Comparison of ENCODE assay signal across 8 mouse cellular contexts in the genomic region with DNA sequence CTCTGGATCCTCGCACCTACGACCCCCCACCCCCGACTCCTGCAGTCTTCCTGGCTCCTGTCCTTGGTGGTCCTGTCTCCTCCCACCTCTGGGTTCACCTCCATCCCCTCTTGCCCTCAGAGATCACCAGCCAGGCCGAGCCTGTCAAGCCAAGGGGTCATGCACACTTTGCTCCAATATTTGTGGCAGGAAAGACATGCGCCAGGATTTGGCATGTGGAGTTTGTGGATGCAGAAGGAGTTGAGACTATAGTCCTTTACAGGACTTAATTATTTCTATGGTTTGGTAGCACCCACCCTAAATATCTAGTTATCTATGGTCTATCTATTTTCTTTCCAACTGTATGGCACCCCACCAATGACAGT. TPM values are rescaled to one million over a fixed set of nuclear protein-coding genes. Genes with fewer than 3 reads are reported as not detected.
DNase-seq lines count a peak whose midpoint lies in the region; ATAC-seq and TF ChIP-seq lines count a peak whose summit lies in the region.

No protein-coding gene starts in this region.

- no peaks in the 10 kb centered on the region for H3K27me3 ChIP-seq in kidney, adult 2 months (replicated peaks; ENCODE audit: control insufficient read depth, insufficient read depth, low read length)
- H3K27me3 ChIP-seq in hindbrain, embryonic 12.5 days, result no peaks in the 10 kb centered on the region
- no peaks in the 10 kb centered on the region for H3K27me3 ChIP-seq in midbrain, embryonic 14.5 days (ENCODE audit: control insufficient read depth, insufficient read depth, low read length)

- no peak for TF ChIP-seq POLR2A in kidney, adult 2 months (IDR thresholded peaks at IDR 0.05; ENCODE audit: low read depth, low read length)

- TF ChIP-seq CTCF in kidney, adult 2 months (conservative IDR thresholded peaks at IDR 0.05; ENCODE audit: insufficient read depth, insufficient read length, low read depth, low read length), result no peak

- no peaks in the 10 kb centered on the region for H3K36me3 ChIP-seq in kidney, adult 2 months (ENCODE audit: control insufficient read depth, insufficient read depth, low read length)
- no peaks in the 10 kb centered on the region for H3K36me3 ChIP-seq in hindbrain, embryonic 12.5 days
- H3K36me3 ChIP-seq in midbrain, embryonic 14.5 days (ENCODE audit: control insufficient read depth, insufficient read depth, low read length), result no peaks in the 10 kb centered on the region

- WGBS in kidney, adult 2 months, result 6% methylated on average over 5 of the region's 5 CpGs
- 6% methylated on average over 5 of the region's 5 CpGs for WGBS in hindbrain, embryonic 12.5 days
- WGBS in midbrain, embryonic 14.5 days, result 7% methylated on average over 5 of the region's 5 CpGs

- H3K4me3 ChIP-seq in kidney, adult 2 months (ENCODE audit: insufficient read depth, low read depth, low read length), result peak overlapping the region; percentile 79
- H3K4me3 ChIP-seq in hindbrain, embryonic 12.5 days, result peak overlapping the region; percentile 49
- H3K4me3 ChIP-seq in midbrain, embryonic 14.5 days (replicated peaks; ENCODE audit: low read depth, low read length), result peak overlapping the region; percentile 44

- peak overlapping the region; percentile 72 for H3K27ac ChIP-seq in kidney, adult 2 months (ENCODE audit: insufficient read depth, low read depth, low read length)
- H3K27ac ChIP-seq in hindbrain, embryonic 12.5 days, result no peak overlapping the region
- no peak overlapping the region for H3K27ac ChIP-seq in midbrain, embryonic 14.5 days (replicated peaks; ENCODE audit: low read depth, low read length)

- H3K4me2 ChIP-seq in hindbrain, embryonic 12.5 days (replicated peaks), result peak overlapping the region; percentile 74
- H3K4me2 ChIP-seq in midbrain, embryonic 14.5 days (ENCODE audit: low read length), result peak overlapping the region; percentile 84

- H3K9me3 ChIP-seq in hindbrain, embryonic 12.5 days (replicated peaks), result no peaks in the 10 kb centered on the region
- H3K9me3 ChIP-seq in midbrain, embryonic 14.5 days (ENCODE audit: control insufficient read depth, low read length), result no peaks in the 10 kb centered on the region

- no peak for DNase-seq in kidney, adult 2 months
- no peak for DNase-seq in kidney, postnatal 36 days
- peak; percentile 32 for DNase-seq in ZHBTc4 (ENCODE audit: low read depth, low spot score)
- peak; percentile 9 for DNase-seq in midbrain, embryonic 14.5 days
- no peak for DNase-seq in frontal cortex, postnatal 10 days (ENCODE audit: low spot score in 2 of 2)
- no peak for DNase-seq in adrenal gland, adult 2 months
- DNase-seq in cerebellum, adult 8-10 months, result no peak

- peak overlapping the region; percentile 62 for H3K9ac ChIP-seq in hindbrain, embryonic 12.5 days
- 0 out of 2 replicates have a peak overlapping the region, but pooled peaks have one; percentile 34 for H3K9ac ChIP-seq in midbrain, embryonic 14.5 days (replicated peaks; ENCODE audit: low read length)

- peaks cover 3% of the 10 kb centered on the region; the same call in 1 of the 2 replicates for H3K4me1 ChIP-seq in kidney, adult 2 months (ENCODE audit: control insufficient read depth, insufficient read depth, low read length)
- peaks cover 16% of the 10 kb centered on the region for H3K4me1 ChIP-seq in hindbrain, embryonic 12.5 days
- peaks cover 4% of the 10 kb centered on the region for H3K4me1 ChIP-seq in midbrain, embryonic 14.5 days (ENCODE audit: control insufficient read depth, insufficient read depth, low read length)

- ATAC-seq in hindbrain, embryonic 12.5 days (ENCODE audit: low FRiP score), result no peak
- ATAC-seq in midbrain, embryonic 14.5 days (ENCODE audit: low FRiP score, low TSS enrichment), result peak; percentile 14; the same call in 1 of the 2 replicates

RNA-seq across cellular contexts. Expression of a gene that starts 0.6 kb away (rescaled TPM):
- polyA plus RNA-seq in kidney, adult 2 months (2012; rRNA removed), result 22.5 and 25.6 TPM in 2 replicates
- 3.1 and 3.4 TPM in 2 replicates for polyA plus RNA-seq in hindbrain, embryonic 12.5 days (2016; fragmentation: Nextera tagmentation; extraction: Ambion mirVana)
- 1.3 and 1.4 TPM in 2 replicates for polyA plus RNA-seq in midbrain, embryonic 14.5 days (2014; fragmentation: Nextera tagmentation; extraction: Ambion mirVana)
- total RNA-seq in adrenal gland, adult 2 months (2021), result 10 to 100 TPM; 39.0 to 46.7 TPM
- 7.8 and 13.6 TPM in 2 replicates for polyA plus RNA-seq in adrenal gland, adult 2 months (2012; rRNA removed)

Comparison
In these comparisons a context has a peak if more than half of its experiments do, and no peak if none do; other contexts are left out.
1. DNase-seq: peak in ZHBTc4 (single experiment) and midbrain, embryonic 14.5 days (single experiment); none in kidney, adult 2 months (single experiment), kidney, postnatal 36 days (0 of 2), frontal cortex, postnatal 10 days (0 of 2), adrenal gland, adult 2 months (single experiment) and cerebellum, adult 8-10 months (single experiment).
2. Peak in every context shown above with its lines, with median percentiles within 50 percentile points of each other: H3K4me3 ChIP-seq.